In genomic region chr2:146322019-146322418, GRCm38 (mm10) we compare ENCODE assay signal across 25 mouse cellular contexts.
DNase-seq lines count a peak whose midpoint lies in the region; ATAC-seq and TF ChIP-seq lines count a peak whose summit lies in the region.
"Had no signal": no experiment of that assay in that cellular context is flagged by ENCODE, and none has a peak within 500 bp of the region (broad histone marks: within the 10 kb centered on the region; RNA-seq: fewer than 3 reads in every experiment).

No protein-coding gene starts in this region.

- H3K9ac ChIP-seq in kidney, embryonic 16.5 days (replicated peaks; ENCODE audit: low read length): no peak overlapping the region
- peak overlapping the region; percentile 48 for H3K9ac ChIP-seq in MEL (ENCODE audit: control insufficient read depth, low read depth, low read length, poor library complexity, severe bottlenecking)
- H3K9ac ChIP-seq in midbrain, embryonic 11.5 days (ENCODE audit: low read length): no peak overlapping the region
- H3K9ac ChIP-seq: embryonic facial prominence, embryonic 13.5 days; embryonic facial prominence, embryonic 15.5 days; forebrain, embryonic 12.5 days had no signal

- ATAC-seq in kidney, embryonic 16.5 days (ENCODE audit: low FRiP score, low TSS enrichment): no peak
- ATAC-seq in midbrain, embryonic 11.5 days (ENCODE audit: low FRiP score): no peak
- ATAC-seq: forebrain, embryonic 14.5 days; forebrain, embryonic 16.5 days; Patski had no signal

- TF ChIP-seq POLR2A in kidney, adult 2 months (IDR thresholded peaks at IDR 0.05; ENCODE audit: low read depth, low read length): no peak
- TF ChIP-seq POLR2A in MEL (IDR thresholded peaks at IDR 0.05; ENCODE audit: control insufficient read depth in 1 of 2, insufficient read depth in 1 of 2, low read depth in 1 of 2, low read length in 2 of 2, poor library complexity in 1 of 2): no peak

- H3K9me3 ChIP-seq in kidney, embryonic 16.5 days (ENCODE audit: low read length): no peaks in the 10 kb centered on the region
- H3K9me3 ChIP-seq in MEL (replicated peaks; ENCODE audit: insufficient read depth, low read length): no peaks in the 10 kb centered on the region
- H3K9me3 ChIP-seq in midbrain, embryonic 11.5 days (ENCODE audit: control insufficient read depth, low read length): no peaks in the 10 kb centered on the region
- H3K9me3 ChIP-seq: embryonic facial prominence, embryonic 13.5 days; embryonic facial prominence, embryonic 15.5 days; forebrain, embryonic 10.5 days; forebrain, embryonic 12.5 days; G1E had no signal

- H3K4me3 ChIP-seq in kidney, adult 2 months (ENCODE audit: insufficient read depth, low read depth, low read length): no peak overlapping the region
- H3K4me3 ChIP-seq in kidney, embryonic 16.5 days (ENCODE audit: low read length): no peak overlapping the region
- no peak overlapping the region for H3K4me3 ChIP-seq in MEL (ENCODE audit: control insufficient read depth in 1 of 2, insufficient read depth in 1 of 2, low read depth in 2 of 2, low read length in 2 of 2)
- no peak overlapping the region for H3K4me3 ChIP-seq in midbrain, embryonic 11.5 days (ENCODE audit: low read depth, low read length)
- H3K4me3 ChIP-seq: embryonic facial prominence, embryonic 13.5 days; embryonic facial prominence, embryonic 15.5 days; erythroblast, embryonic 14.5 days; forebrain, embryonic 10.5 days; forebrain, embryonic 12.5 days had no signal

- H3K4me1 ChIP-seq in kidney, adult 2 months (ENCODE audit: control insufficient read depth, insufficient read depth, low read length): no peaks in the 10 kb centered on the region
- no peaks in the 10 kb centered on the region for H3K4me1 ChIP-seq in kidney, embryonic 16.5 days (ENCODE audit: insufficient read depth, low read length)
- H3K4me1 ChIP-seq in MEL (ENCODE audit: control insufficient read depth in 1 of 2, insufficient read depth in 2 of 2, low read length in 2 of 2): peaks cover 0 to 5% of the 10 kb centered on the region in 2 experiments; a peak in 2 of 4 replicates
- H3K4me1 ChIP-seq in midbrain, embryonic 11.5 days (ENCODE audit: control insufficient read depth, insufficient read depth, low read length): peaks cover 19% of the 10 kb centered on the region
- H3K4me1 ChIP-seq: embryonic facial prominence, embryonic 13.5 days; embryonic facial prominence, embryonic 15.5 days had no signal

- no peaks in the 10 kb centered on the region for H3K79me2 ChIP-seq in MEL (ENCODE audit: control insufficient read depth, insufficient read depth, low read length, poor library complexity)

- H3K36me3 ChIP-seq in kidney, adult 2 months (ENCODE audit: control insufficient read depth, insufficient read depth, low read length): no peaks in the 10 kb centered on the region
- peaks cover 3% of the 10 kb centered on the region; the same call in 1 of the 2 replicates for H3K36me3 ChIP-seq in kidney, embryonic 16.5 days (ENCODE audit: insufficient read depth, low read length)
- peaks cover 0 to 15% of the 10 kb centered on the region in 2 experiments; a peak in 2 of 4 replicates for H3K36me3 ChIP-seq in MEL (ENCODE audit: control insufficient read depth in 1 of 2, insufficient read depth in 2 of 2, low read length in 2 of 2)
- H3K36me3 ChIP-seq in midbrain, embryonic 11.5 days (ENCODE audit: control insufficient read depth, insufficient read depth, low read length): no peaks in the 10 kb centered on the region
- H3K36me3 ChIP-seq: embryonic facial prominence, embryonic 13.5 days; embryonic facial prominence, embryonic 15.5 days had no signal

- H3K4me2 ChIP-seq in kidney, embryonic 16.5 days (replicated peaks; ENCODE audit: low read depth, low read length): no peak overlapping the region
- H3K4me2 ChIP-seq in midbrain, embryonic 11.5 days: no peak overlapping the region
- H3K4me2 ChIP-seq: embryonic facial prominence, embryonic 13.5 days; embryonic facial prominence, embryonic 15.5 days; forebrain, embryonic 12.5 days had no signal

- no peak for TF ChIP-seq RAD21 in MEL (IDR thresholded peaks at IDR 0.05; ENCODE audit: low read depth, low read length)

- peak; percentile 32 for DNase-seq in kidney, adult 2 months
- peak; percentile 52 for DNase-seq in A20 (ENCODE audit: low read depth, low spot score)
- peak; percentile 79 for DNase-seq in MEL (ENCODE audit: low read depth, low spot score)
- no peak for DNase-seq in midbrain, embryonic 11.5 days (ENCODE audit: low spot score, missing footprints)
- no peak for DNase-seq in cerebellum, adult 11-12 months
- DNase-seq: adrenal gland, adult 8-10 months; adrenal gland, postnatal 14 days; adrenal gland, postnatal 36 days; cerebellum, adult 18-20 months; cerebellum, adult 8-10 months; cerebellum, adult 9-11 months; cerebellum, postnatal 14 days; cerebellum, postnatal 36 days; embryo, embryonic 11 days had no signal

- H3K27me3 ChIP-seq in kidney, adult 2 months (replicated peaks; ENCODE audit: control insufficient read depth, insufficient read depth, low read length): no peaks in the 10 kb centered on the region
- H3K27me3 ChIP-seq in kidney, embryonic 16.5 days (ENCODE audit: insufficient read depth, low read length): no peaks in the 10 kb centered on the region
- no peaks in the 10 kb centered on the region for H3K27me3 ChIP-seq in MEL (ENCODE audit: control insufficient read depth in 1 of 2, insufficient read depth in 2 of 2, low read length in 2 of 2)
- H3K27me3 ChIP-seq in midbrain, embryonic 11.5 days (ENCODE audit: control insufficient read depth, insufficient read depth, low read length): 0 out of 2 replicates have a peak, but pooled peaks cover 2% of the 10 kb centered on the region
- H3K27me3 ChIP-seq: CH12.LX; embryonic facial prominence, embryonic 13.5 days; embryonic facial prominence, embryonic 15.5 days; forebrain, embryonic 12.5 days; Patski had no signal

- peak; percentile 59 to 77 for TF ChIP-seq EP300 in MEL (IDR thresholded peaks at IDR 0.05; ENCODE audit: low read depth in 1 of 2, low read length in 2 of 2)

- WGBS in kidney, adult 2 months: 72% methylated on average over 2 of the region's 2 CpGs
- WGBS in kidney, embryonic 16.5 days: 92% methylated on average over 2 of the region's 2 CpGs
- WGBS in midbrain, embryonic 11.5 days: 90% methylated on average over 2 of the region's 2 CpGs

- TF ChIP-seq CTCF in kidney, adult 2 months (conservative IDR thresholded peaks at IDR 0.05; ENCODE audit: insufficient read depth, insufficient read length, low read depth, low read length): no peak
- no peak for TF ChIP-seq CTCF in MEL (IDR thresholded peaks at IDR 0.05 in 2 of 3, conservative IDR thresholded peaks at IDR 0.05 in 1 of 3; ENCODE audit: control insufficient read depth in 1 of 3, insufficient read depth in 1 of 3, low read depth in 2 of 3, low read length in 3 of 3, poor library complexity in 1 of 3, severe bottlenecking in 1 of 3)

- no peak overlapping the region for H3K27ac ChIP-seq in kidney, adult 2 months (ENCODE audit: insufficient read depth, low read depth, low read length)
- no peak overlapping the region for H3K27ac ChIP-seq in kidney, embryonic 16.5 days (ENCODE audit: low read length)
- H3K27ac ChIP-seq in MEL (ENCODE audit: control insufficient read depth, low read depth, low read length): peak overlapping the region; percentile 89
- no peak overlapping the region for H3K27ac ChIP-seq in midbrain, embryonic 11.5 days (ENCODE audit: low read depth, low read length)
- H3K27ac ChIP-seq: embryonic facial prominence, embryonic 13.5 days; embryonic facial prominence, embryonic 15.5 days; forebrain, embryonic 10.5 days; forebrain, embryonic 12.5 days had no signal

TF ChIP-seq in MEL, 35 proteins besides CTCF, POLR2A, EP300 and RAD21:
- peak; percentile 55; the same call in 1 of the 2 replicates for TF ChIP-seq TCF12 (IDR thresholded peaks at IDR 0.05; ENCODE audit: low read depth, low read length)
- peak; percentile 53; the same call in 1 of the 2 replicates for TF ChIP-seq GATA1 (IDR thresholded peaks at IDR 0.05; ENCODE audit: low read depth, low read length)
- TF ChIP-seq ETS1 (IDR thresholded peaks at IDR 0.05; ENCODE audit: low read depth, low read length): peak; percentile 33; the same call in 1 of the 2 replicates
- peak; percentile 47; the same call in 1 of the 2 replicates for TF ChIP-seq ELF1 (IDR thresholded peaks at IDR 0.05; ENCODE audit: low read depth, low read length)
- no peak for TF ChIP-seq MAFK (IDR thresholded peaks at IDR 0.05; ENCODE audit: borderline replicate concordance, low read depth, low read length)
- peak; percentile 28; the same call in 1 of the 2 replicates for TF ChIP-seq MYC (IDR thresholded peaks at IDR 0.05; ENCODE audit: low read depth, low read length)
- TF ChIP-seq RCOR1 (IDR thresholded peaks at IDR 0.05; ENCODE audit: low read depth, low read length): 0 out of 2 replicates have a peak, but pooled peaks have one; percentile 25
- TF ChIP-seq USF1 (IDR thresholded peaks at IDR 0.05; ENCODE audit: low read depth, low read length): no peak
- TF ChIP-seq HCFC1 (IDR thresholded peaks at IDR 0.05; ENCODE audit: low read depth, low read length): no peak

Comparison
In these comparisons a context has a peak if more than half of its experiments do, and no peak if none do; other contexts are left out.
1. DNase-seq: peak in kidney, adult 2 months (single experiment), A20 (single experiment) and MEL (single experiment); none in midbrain, embryonic 11.5 days (single experiment) and cerebellum, adult 11-12 months (single experiment).